Comparison of ENCODE assay signal across 33 mouse cellular contexts in genomic region chr1:88355025-88355424, GRCm38 (mm10). TPM values are rescaled to one million over a fixed set of nuclear protein-coding genes. Genes with fewer than 3 reads are reported as not detected.
"Had no signal": no experiment of that assay in that cellular context is flagged by ENCODE, and none has a peak within 500 bp of the region (broad histone marks: within the 10 kb centered on the region; RNA-seq: fewer than 3 reads in every experiment).

No protein-coding gene starts in this region.

- H3K27me3 ChIP-seq: limb, embryonic 12.5 days; limb, embryonic 13.5 days; limb, embryonic 15.5 days; liver, embryonic 12.5 days; liver, embryonic 13.5 days; liver, embryonic 15.5 days; lung, embryonic 15.5 days; midbrain, embryonic 13.5 days; midbrain, embryonic 15.5 days; neural tube, embryonic 12.5 days; neural tube, embryonic 13.5 days had no signal

- H3K36me3 ChIP-seq: limb, embryonic 10.5 days; limb, embryonic 12.5 days; limb, embryonic 13.5 days; limb, embryonic 15.5 days; liver, embryonic 12.5 days; liver, embryonic 13.5 days; liver, embryonic 15.5 days; lung, embryonic 15.5 days; midbrain, embryonic 10.5 days; midbrain, embryonic 12.5 days; midbrain, embryonic 13.5 days; midbrain, embryonic 15.5 days; neural tube, embryonic 12.5 days; neural tube, embryonic 13.5 days had no signal

- H3K4me3 ChIP-seq: limb, embryonic 10.5 days; limb, embryonic 12.5 days; limb, embryonic 13.5 days; limb, embryonic 15.5 days; liver, embryonic 12.5 days; liver, embryonic 13.5 days; liver, embryonic 15.5 days; lung, embryonic 15.5 days; megakaryocyte, embryonic 14.5 days; midbrain, embryonic 10.5 days; midbrain, embryonic 12.5 days; midbrain, embryonic 13.5 days; midbrain, embryonic 15.5 days; myocyte; neural tube, embryonic 12.5 days; neural tube, embryonic 13.5 days had no signal

- H3K27ac ChIP-seq: limb, embryonic 10.5 days; limb, embryonic 12.5 days; limb, embryonic 13.5 days; limb, embryonic 15.5 days; liver, embryonic 12.5 days; liver, embryonic 13.5 days; liver, embryonic 14.5 days; liver, embryonic 15.5 days; lung, embryonic 15.5 days; macrophage; midbrain, embryonic 10.5 days; midbrain, embryonic 12.5 days; midbrain, embryonic 13.5 days; midbrain, embryonic 15.5 days; neural tube, embryonic 12.5 days; neural tube, embryonic 13.5 days had no signal

- DNase-seq: left cerebral cortex, postnatal 4 days; liver; liver, embryonic 13.5 days; liver, postnatal 0 days; lung, adult 18-20 months; lung, adult 2 months; lung, embryonic 14.5 days; lung, postnatal 10 days; lung, postnatal 14 days; lung, postnatal 36 days; lung, postnatal 4 days; midbrain, embryonic 14.5 days had no signal

- H3K4me1 ChIP-seq: limb, embryonic 10.5 days; limb, embryonic 12.5 days; limb, embryonic 13.5 days; limb, embryonic 15.5 days; liver, embryonic 12.5 days; liver, embryonic 13.5 days; liver, embryonic 15.5 days; lung, embryonic 15.5 days; megakaryocyte, embryonic 14.5 days; midbrain, embryonic 15.5 days had no signal

- H3K9me3 ChIP-seq: limb, embryonic 10.5 days; limb, embryonic 12.5 days; limb, embryonic 13.5 days; limb, embryonic 15.5 days; liver, embryonic 12.5 days; liver, embryonic 13.5 days; liver, embryonic 15.5 days; lung, embryonic 15.5 days; megakaryocyte, embryonic 14.5 days; midbrain, embryonic 10.5 days; midbrain, embryonic 12.5 days; midbrain, embryonic 13.5 days; midbrain, embryonic 15.5 days; neural tube, embryonic 12.5 days; neural tube, embryonic 13.5 days had no signal

RNA-seq across cellular contexts. Expression of gene Spp2, which starts 51.7 kb away (rescaled TPM):
- polyA plus RNA-seq: limb, embryonic 10.5 days; limb, embryonic 11.5 days; limb, embryonic 12.5 days; limb, embryonic 13.5 days; lung, postnatal 0 days; macrophage; midbrain, embryonic 10.5 days; midbrain, embryonic 11.5 days; midbrain, embryonic 12.5 days; myocyte; neural tube, embryonic 11.5 days; neural tube, embryonic 12.5 days had no signal
